Mouse (Mus musculus) liver, postnatal 0 days (tissue): ENCODE results near the gene Il17re. TPM values are rescaled to one million over a fixed set of nuclear protein-coding genes. Genes with fewer than 3 reads are reported as not detected.

ENCODE experiments used
- ATAC-seq: fragments of 200-750 bp; cut with Nextera tagmentation; 2 replicates; pipeline ENCODE4 v1.8.0; 2017; ENCODE audit warnings: mild to moderate bottlenecking, moderate library complexity
- DNase-seq: peaks from one replicate; pipeline ENCODE4 v3.0.0-alpha.2; 2016
- H3K27ac ChIP-seq: fragments of 300-500 bp; sonication (generic); 2 replicates; pipeline ENCODE4 v1.5.1; 2014; ENCODE audit warnings: antibody characterized with exemption, moderate library complexity, mild to moderate bottlenecking, low read depth
- H3K27me3 ChIP-seq: fragments of 300-500 bp; sonication (generic); 2 replicates; pipeline ENCODE4 v1.6.1; 2014; ENCODE audit warnings: low read length, control low read depth, mixed read lengths; ENCODE audit not compliant: insufficient read depth
- H3K36me3 ChIP-seq: fragments of 300-500 bp; sonication (generic); replicated peaks from 2 replicates; pipeline ENCODE4 v1.6.1; 2014; ENCODE audit warnings: mild to moderate bottlenecking, control low read depth, low read length, moderate library complexity, mixed read lengths; ENCODE audit not compliant: insufficient read depth
- H3K4me1 ChIP-seq: fragments of 300-500 bp; sonication (generic); 2 replicates; pipeline ENCODE4 v1.6.1; 2014; ENCODE audit warnings: antibody characterized with exemption, mild to moderate bottlenecking, control low read depth; ENCODE audit not compliant: insufficient read depth
- H3K4me2 ChIP-seq: fragments of 300-500 bp; sonication (generic); 2 replicates; pipeline ENCODE4 v1.6.1; 2014; ENCODE audit warnings: low read depth, mild to moderate bottlenecking, low read length, moderate library complexity, mixed read lengths
- H3K4me3 ChIP-seq: fragments of 300-500 bp; sonication (generic); 2 replicates; pipeline ENCODE4 v1.5.1; 2014; ENCODE audit warnings: low read depth, low read length
- H3K9ac ChIP-seq: fragments of 300-500 bp; sonication (generic); replicated peaks from 2 replicates; pipeline ENCODE4 v1.6.1; 2014; ENCODE audit warnings: mild to moderate bottlenecking, moderate library complexity
- H3K9me3 ChIP-seq: fragments of 300-500 bp; sonication (generic); 2 replicates; pipeline ENCODE4 v1.6.1; 2016; ENCODE audit warnings: mild to moderate bottlenecking, control low read depth, low read length, mixed read lengths
- CTCF ChIP-seq: sonication (generic); IDR thresholded peaks from 2 replicates; pipeline ENCODE4 v1.5.1; 2016; ENCODE audit warnings: antibody characterized with exemption, low read depth
- EP300 ChIP-seq: IDR thresholded peaks from 2 replicates; pipeline ENCODE4 v1.6.1; 2016; ENCODE audit warnings: antibody characterized with exemption, low read depth, mild to moderate bottlenecking
- WGBS: fragments of 180-500 bp; shearing (Covaris S2); extraction: QIAGEN DNeasy Blood & Tissue Kit; methylation state at CpG from one replicate; pipeline ENCODE4 v1.1.7; 2014; ENCODE audit not compliant: insufficient replicate concordance; 5-methylcytosine and 5-hydroxymethylcytosine counted together
- polyA plus RNA-seq: library from polyadenylated mRNA; unstranded; fragments of >200 nt; fragmentation: Nextera tagmentation; extraction: Ambion mirVana; gene quantifications from 2 replicates; pipeline ENCODE4 v1.2.1, GENCODE M21; 2015

Il17re gene
- polyA plus RNA-seq, 1 experiment from 2014 or later, result 0.49 TPM

DNA sequence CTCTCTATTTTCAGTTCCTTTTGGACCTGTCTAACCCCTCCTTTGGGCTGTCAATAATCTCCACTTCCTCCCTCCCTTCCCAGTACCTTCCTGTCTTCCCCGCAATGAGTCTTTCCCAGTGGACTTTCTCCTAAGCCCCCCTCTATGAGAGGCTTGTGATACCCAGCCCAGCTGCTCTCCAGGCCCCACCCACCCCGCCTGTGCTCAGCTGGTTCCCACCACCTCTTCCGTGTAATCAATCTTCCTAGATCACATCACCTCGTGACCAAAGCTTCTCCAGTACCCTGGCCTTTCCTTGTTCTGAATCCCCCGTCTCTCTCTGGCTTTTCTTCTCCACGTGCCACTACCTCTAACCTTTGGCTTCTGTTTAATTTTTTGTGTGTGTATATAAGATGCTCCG is 19.1 kb downstream of the Il17re start:
- no peak for TF ChIP-seq CTCF
- no peak for TF ChIP-seq EP300
- 44% methylated on average over 7 of the region's 7 CpGs for WGBS
- ATAC-seq (no peak), DNase-seq (no peak)
- Histone ChIP-seq H3K4me2 (no peak overlapping the region), H3K36me3 (no peaks in the 10 kb centered on the region), H3K27me3 (no peaks in the 10 kb centered on the region), H3K4me1 (peaks cover 8% of the 10 kb centered on the region), H3K27ac (no peak overlapping the region), H3K9me3 (no peaks in the 10 kb centered on the region), H3K9ac (no peak overlapping the region), H3K4me3 (no peak overlapping the region)

- no peak for DNase-seq
- Histone ChIP-seq H3K27ac (no peak overlapping the region), H3K27me3 (no peaks in the 10 kb centered on the region)
Measured at GRCm38 (mm10) chr6:113478906-113479305, 20.6 kb downstream of the Il17re start.

DNA sequence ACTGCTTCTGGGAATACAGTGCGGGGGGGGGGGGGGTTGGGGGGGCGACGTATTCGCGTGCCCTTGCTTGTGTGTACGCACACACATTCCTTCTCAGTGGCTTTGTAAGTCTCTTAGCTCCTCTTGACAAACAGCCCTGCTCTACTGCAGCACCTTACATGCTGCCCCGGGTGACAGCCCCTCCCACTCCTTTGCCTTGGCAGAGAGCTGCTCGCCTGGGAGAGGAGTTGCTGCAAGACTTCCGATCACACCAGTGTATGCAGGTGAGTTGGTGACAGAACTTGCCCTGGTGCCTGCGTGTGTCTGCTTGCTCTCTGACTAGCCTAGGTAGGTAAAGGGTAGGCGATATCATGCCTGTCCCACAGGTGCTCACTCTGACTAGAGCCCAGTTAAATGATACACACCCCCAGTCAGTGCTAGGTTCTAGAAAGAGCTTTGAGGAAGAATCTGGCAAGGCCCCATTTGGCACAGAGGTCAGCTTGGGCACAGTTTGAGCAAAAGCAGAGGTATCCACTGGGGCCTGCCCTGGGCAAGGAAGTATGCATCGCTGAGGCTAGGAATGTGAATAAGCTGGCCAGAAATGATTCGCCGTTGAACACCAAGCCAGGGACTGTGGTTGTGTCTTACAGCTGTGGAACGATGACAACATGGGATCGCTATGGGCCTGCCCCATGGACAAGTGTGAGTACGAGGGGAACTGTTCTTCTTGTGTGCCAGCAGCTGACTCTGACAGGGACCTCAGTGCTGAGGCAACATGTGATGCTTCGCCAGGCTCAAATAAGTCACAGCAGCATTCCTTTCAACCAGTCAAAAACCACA is 22.5 kb downstream of the Il17re start:
- no peak overlapping the region for H3K4me2 ChIP-seq
- no peak overlapping the region for H3K27ac ChIP-seq

More at GRCm38 (mm10) chr6:113478906-113479305, 20.6 kb downstream of the Il17re start:
- Histone ChIP-seq H3K4me2 (no peak overlapping the region), H3K9me3 (no peaks in the 10 kb centered on the region), H3K4me1 (peaks cover 18% of the 10 kb centered on the region), H3K9ac (no peak overlapping the region), H3K36me3 (no peaks in the 10 kb centered on the region), H3K4me3 (no peak overlapping the region)
- 67% methylated on average over 10 of the region's 10 CpGs for whole genome bisulfite sequencing
- ATAC-seq, result no peak
- no peak for TF ChIP-seq CTCF
- no peak for TF ChIP-seq EP300

DNA sequence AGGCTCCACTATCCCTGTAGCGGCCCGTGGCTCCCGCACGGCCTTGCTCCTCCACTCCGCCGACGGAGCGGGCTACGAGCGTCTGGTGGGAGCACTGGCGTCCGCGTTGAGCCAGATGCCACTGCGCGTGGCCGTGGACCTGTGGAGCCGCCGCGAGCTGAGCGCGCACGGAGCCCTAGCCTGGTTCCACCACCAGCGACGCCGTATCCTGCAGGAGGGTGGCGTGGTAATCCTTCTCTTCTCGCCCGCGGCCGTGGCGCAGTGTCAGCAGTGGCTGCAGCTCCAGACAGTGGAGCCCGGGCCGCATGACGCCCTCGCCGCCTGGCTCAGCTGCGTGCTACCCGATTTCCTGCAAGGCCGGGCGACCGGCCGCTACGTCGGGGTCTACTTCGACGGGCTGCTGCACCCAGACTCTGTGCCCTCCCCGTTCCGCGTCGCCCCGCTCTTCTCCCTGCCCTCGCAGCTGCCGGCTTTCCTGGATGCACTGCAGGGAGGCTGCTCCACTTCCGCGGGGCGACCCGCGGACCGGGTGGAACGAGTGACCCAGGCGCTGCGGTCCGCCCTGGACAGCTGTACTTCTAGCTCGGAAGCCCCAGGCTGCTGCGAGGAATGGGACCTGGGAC is 24.3 kb downstream of the Il17re start:
- peak overlapping the region; percentile 87 for H3K27ac ChIP-seq
- DNase-seq (peak; percentile 49), ATAC-seq (peak; percentile 41)
- H3K27me3 ChIP-seq, result no peaks in the 10 kb centered on the region
- H3K36me3 ChIP-seq, result no peaks in the 10 kb centered on the region
- peak overlapping the region; percentile 98 for H3K4me2 ChIP-seq
- no peaks in the 10 kb centered on the region for H3K9me3 ChIP-seq
- H3K4me1 ChIP-seq, result peaks cover 26% of the 10 kb centered on the region
- peak overlapping the region; percentile 68 for H3K9ac ChIP-seq
- peak overlapping the region; percentile 66 for H3K4me3 ChIP-seq
- peak; percentile 25; the same call in 1 of the 2 replicates for TF ChIP-seq CTCF
- no peak for TF ChIP-seq EP300
- WGBS, result 1% methylated on average over 65 of the region's 65 CpGs

More for the DNA sequence above, 22.5 kb downstream of the Il17re start:
- 78% methylated on average over 18 of the region's 18 CpGs for WGBS
- ATAC-seq (no peak), DNase-seq (no peak)
- Histone ChIP-seq H3K9ac (no peak overlapping the region), H3K36me3 (no peaks in the 10 kb centered on the region), H3K4me3 (no peak overlapping the region), H3K4me1 (peaks cover 21% of the 10 kb centered on the region), H3K27me3 (no peaks in the 10 kb centered on the region), H3K9me3 (no peaks in the 10 kb centered on the region)
- no peak for TF ChIP-seq CTCF
- TF ChIP-seq EP300, result no peak

DNA sequence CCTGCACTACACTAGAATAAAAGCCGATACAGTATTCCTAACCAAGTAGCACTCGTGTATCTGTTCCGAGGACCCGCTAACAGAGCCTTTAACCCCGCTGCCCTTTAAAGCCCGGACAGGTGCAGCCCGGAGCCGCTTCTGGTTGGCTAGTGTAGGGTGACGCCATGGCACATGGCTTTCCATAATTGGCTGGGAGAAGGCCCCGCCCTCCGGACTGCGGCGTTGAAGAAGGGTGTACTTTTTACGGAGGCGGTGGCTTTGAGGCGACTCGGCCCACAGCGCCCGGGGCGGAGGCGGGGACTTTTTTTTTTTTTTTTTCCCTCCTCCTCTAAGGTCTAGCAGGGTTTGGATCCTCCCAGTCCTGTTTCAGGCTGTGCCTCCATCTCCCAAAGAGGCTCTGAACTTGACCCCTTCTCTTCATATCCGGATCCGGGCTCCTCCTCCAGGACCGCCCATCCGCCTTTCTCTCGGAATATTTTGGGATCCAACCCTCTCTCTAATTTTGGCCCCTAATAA is 24.9 kb downstream of the Il17re start, which contains the start of gene Creld1:
Gene Creld1 (plus strand): TSS at position 198 of the 516 bp plus-strand sequence.
- Histone ChIP-seq H3K36me3 (0 out of 2 replicates have a peak, but pooled peaks cover under 1% of the 10 kb centered on the region), H3K9me3 (no peaks in the 10 kb centered on the region), H3K4me1 (peaks cover 26% of the 10 kb centered on the region), H3K27me3 (no peaks in the 10 kb centered on the region), H3K4me3 (peak within 1 kb of the TSS; percentile 66), H3K4me2 (peak within 1 kb of the TSS; percentile 98), H3K9ac (peak within 1 kb of the TSS; percentile 73), H3K27ac (peak within 1 kb of the TSS; percentile 87)
- DNase-seq (peak; percentile 94), ATAC-seq (peak; percentile 95)
- TF ChIP-seq CTCF (no peak), EP300 (no peak)
- under 1% methylated on average over 26 of the region's 26 CpGs for WGBS

- peak overlapping the region; percentile 87 for H3K27ac ChIP-seq
- peaks cover 26% of the 10 kb centered on the region for H3K4me1 ChIP-seq
- H3K4me3 ChIP-seq, result peak overlapping the region; percentile 66
- peak overlapping the region; percentile 73 for H3K9ac ChIP-seq
- 6% methylated on average over 10 of the region's 10 CpGs for WGBS
- no peak for TF ChIP-seq EP300
- TF ChIP-seq CTCF, result 0 out of 2 replicates have a peak, but pooled peaks have one; percentile 11
- peak overlapping the region; percentile 98 for H3K4me2 ChIP-seq
- no peaks in the 10 kb centered on the region for H3K9me3 ChIP-seq
- peak; percentile 9; the same call in 1 of the 2 replicates for ATAC-seq
- peaks cover 6% of the 10 kb centered on the region; the same call in 1 of the 2 replicates for H3K36me3 ChIP-seq
- DNase-seq, result no peak
- H3K27me3 ChIP-seq, result no peaks in the 10 kb centered on the region
Measured at GRCm38 (mm10) chr6:113483729-113484128, 25.4 kb downstream of the Il17re start.
